Mouse (Mus musculus): ENCODE data around the gene Gpatch8.

The Gpatch8 gene

DNA sequence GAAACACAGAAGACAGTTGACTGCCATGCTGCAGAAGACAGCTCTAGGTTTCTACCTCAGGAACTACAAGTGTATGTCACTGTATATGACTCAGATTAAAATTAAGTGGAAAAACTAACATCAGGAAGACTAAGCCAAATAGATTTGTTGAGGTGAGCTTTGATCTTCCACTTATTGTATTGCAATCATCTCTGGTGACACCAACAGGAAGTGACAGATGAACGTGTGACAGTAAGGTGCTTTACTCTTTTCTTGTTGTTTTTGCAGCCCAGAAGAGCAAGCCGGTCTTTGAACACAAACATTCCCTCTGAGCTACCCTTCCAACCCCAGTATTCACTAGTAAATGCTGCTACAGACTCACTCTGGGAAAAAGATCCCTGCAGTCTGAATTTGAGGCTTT, 59.5 kb downstream of the Gpatch8 start:
- no peak for DNase-seq (ENCODE audit: low spot score in 2 of 2)

DNA sequence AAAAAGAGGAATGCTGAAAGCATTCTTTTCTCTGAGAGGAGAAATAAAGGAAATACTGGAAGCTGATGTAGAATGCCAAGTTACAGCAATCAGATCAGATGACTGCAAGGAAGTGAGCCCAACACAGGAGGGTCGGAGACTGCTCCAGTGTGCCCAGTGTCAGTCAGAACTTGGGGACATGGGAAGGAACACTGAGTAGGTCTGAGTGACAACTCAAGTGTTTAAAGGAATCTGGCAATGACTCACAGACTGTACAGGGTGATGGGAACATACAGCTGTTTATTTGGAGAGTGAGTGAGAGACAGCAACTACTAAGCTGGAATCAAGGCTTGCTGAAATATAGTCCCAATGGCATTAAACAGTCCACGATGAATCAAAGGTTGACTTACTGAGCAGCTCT, 60.0 kb downstream of the Gpatch8 start:
- no peak for DNase-seq (ENCODE audit: low spot score in 2 of 2)

DNA sequence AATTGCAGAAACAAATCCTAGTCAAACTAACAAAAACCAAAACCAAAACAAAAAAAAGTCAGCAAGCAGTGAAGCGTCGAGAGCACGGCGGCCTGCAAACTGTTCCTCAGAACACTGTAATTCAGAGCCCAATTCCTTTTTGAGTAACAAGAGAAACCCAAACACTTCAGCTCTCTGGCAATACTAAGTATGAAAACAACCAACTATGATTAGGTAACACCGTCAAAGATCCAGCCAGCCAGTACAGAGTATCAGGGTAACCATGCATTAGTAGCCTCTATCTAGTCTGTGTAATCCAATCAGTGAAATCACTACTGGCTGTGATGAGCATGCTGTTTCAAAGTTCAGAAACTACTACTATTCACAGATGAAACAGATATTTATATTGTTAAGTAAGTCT, 60.5 kb downstream of the Gpatch8 start:
- no peak for DNase-seq (ENCODE audit: low spot score in 2 of 2)

DNA sequence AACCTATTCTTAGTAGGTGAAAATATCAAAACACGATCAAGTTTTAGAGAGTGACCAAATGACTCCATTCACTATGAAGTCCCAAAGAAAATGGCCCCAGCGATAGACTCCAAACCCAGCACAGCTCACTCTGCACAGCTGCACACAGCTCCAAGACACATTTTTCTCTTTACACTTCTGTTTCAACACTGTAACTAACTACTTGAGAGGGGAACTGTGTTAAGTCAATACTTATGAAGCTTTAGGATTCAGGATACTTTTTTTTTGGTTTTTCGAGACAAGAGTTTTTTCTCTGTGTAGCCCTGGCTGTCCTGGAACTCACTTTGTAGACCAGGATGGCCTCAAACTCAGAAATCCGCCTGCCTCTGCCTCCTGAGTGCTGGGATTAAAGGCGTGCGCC, 61.1 kb downstream of the Gpatch8 start:
- DNase-seq (ENCODE audit: low spot score in 2 of 2): no peak

DNA sequence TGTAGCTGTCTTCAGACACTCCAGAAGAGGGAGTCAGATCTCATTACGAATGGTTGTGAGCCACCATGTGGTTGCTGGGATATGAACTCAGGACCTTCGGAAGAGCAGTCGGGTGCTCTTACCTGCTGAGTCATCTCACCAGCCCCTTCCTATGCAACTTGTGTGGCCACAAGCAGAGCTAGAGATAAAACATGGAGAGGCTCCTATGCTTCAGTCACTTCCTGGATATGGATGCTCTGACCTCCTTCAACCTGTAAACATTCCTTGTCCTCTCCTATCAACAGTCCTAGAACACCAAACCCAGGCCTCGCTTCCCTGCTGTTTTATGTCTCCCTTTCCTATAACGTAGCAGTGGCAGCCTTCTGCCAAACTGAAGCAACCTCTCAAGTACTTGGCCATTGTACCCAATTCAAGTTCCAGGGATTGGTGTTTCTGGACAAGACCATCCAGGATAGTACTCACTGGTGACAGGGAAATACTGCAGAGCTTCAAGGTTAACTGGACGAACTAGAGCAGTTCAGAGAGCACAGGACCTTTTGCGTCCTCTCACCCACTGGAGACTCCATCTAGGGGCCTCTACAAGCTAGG, 62.0 kb downstream of the Gpatch8 start:
- DNase-seq (ENCODE audit: low spot score in 2 of 2): no peak

DNA sequence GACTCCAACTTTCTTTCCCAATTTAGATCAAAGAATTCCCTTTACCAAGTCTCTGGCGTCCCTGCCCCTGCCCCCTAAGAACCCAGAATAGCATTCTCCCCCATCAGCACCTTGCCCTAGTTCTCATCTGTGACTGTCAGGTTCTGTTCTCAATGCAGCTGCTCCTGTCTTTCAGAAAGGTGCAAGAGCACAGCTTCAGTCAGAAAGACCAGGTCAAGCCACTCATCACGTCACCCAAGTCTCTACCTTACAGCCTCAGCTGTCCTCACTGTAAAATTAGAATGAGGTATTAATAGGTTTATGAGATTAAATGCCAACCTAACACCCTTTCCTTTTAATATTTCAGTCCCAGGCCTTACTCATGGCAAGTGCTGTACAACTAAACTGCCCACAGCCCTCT, 63.0 kb downstream of the Gpatch8 start:
- DNase-seq (ENCODE audit: low spot score in 2 of 2): no peak

DNA sequence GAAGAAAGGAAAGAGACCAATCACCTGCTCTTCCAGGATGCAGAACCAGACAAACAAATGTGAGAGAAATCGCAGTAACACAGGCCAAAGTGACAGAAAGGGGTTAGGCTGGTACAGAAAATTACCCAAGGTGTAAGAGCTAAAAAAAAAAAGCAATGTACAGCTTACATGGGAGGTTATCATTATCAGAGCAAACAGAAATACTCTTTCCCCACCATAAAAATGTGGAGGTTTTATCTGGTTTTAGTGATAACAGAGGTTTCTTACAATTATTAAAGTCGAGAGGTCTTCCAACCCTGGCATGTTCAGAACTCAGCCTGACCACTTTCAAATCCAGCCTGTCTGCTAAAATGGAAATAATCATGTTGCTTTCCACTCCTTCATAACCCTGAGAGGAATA, 68.3 kb downstream of the Gpatch8 start:
- DNase-seq (ENCODE audit: low spot score in 2 of 2): no peak

DNA sequence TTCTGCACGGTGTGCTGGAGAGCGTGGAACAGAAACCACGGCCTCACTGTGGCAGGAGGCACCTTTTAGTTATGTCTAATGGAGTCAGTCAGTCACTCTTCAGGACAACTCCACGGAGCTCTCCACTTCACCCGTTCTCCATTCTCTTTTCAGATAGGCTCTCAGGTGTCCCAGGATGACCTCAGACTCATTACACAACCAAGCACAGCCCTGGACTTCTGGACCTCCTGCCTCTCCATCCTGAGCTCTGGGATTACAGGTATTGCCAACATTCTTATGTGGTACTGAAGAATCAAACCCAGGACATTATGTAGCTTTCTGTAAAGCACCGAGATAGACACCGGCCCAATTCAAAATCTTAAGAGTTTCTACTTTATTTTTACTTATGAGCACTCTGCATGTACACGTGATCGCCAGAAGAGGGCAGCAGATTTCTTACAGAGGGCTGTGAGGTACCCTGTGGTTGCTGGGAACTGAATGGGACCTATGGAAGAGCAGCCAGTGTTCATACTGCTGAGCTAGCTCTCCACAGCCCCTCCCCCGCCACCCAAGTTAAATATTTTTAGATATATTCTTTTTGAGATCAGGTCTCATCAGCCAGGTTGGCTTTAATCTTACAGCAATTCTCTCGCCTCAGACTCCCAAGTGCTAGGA, 69.3 kb downstream of the Gpatch8 start:
- DNase-seq (ENCODE audit: low spot score in 2 of 2): peak in 1 of 2 experiments; percentile 14

DNA sequence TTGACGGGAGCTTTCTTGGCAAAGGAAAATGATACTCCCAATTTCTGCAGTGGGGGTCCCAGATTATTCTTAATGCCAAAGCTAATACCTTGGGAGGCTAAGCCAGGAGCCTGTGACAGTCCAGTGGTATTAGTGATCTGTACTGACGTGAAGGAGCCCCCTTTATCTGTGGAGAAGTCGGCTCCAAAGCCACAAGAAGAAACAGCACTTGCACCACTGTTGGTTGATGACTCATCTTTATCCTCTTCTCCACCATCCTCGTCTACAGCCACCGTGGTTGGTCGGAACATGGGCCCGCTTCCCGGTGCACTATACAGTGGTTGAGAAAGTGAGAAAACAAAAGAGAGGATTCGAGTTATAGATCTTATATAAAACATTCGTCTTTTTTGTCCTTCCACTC, 74.4 kb downstream of the Gpatch8 start:
- DNase-seq (ENCODE audit: low spot score in 2 of 2): no peak

DNA sequence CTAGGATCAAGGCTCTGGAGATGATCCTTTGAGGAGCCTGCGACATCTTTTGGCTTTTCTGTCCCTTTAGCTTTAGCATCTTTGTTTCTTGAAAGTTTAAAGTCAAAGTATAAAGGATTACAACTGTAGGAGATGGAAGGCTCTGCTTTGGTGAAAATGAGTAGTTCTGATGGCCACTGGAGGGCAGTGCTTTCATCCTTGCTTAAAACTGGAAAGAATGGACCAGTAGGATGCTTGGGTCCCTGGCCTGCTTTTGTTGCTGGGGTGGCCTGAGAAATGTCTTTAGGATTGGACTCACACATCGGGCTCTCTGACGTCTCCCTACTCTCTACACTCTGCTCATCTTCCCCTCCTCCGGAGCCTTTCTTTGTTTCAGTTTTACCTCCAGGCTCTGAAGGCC, 75.3 kb downstream of the Gpatch8 start:
- DNase-seq (ENCODE audit: low spot score in 2 of 2): no peak

DNA sequence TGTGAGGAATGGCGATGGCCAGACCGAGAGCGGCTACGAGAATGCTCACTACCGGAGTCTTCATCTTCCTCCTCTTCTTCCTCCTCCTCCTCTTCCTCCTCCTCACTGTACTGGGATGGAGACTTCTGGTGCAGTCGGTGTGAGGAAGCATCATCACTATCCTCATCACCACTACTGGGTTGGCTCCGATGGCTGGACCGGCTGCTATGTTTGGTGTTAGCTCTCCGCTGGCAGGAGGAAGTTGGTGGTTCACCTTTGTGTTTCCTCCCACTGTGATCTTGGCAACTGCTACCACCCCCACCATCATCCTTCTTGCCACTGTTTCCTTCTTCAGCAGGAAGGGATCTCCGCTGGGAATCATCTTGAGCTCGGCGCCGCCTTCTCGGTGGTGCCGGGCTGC, 76.1 kb downstream of the Gpatch8 start:
- no peak for DNase-seq (ENCODE audit: low spot score in 2 of 2)

DNA sequence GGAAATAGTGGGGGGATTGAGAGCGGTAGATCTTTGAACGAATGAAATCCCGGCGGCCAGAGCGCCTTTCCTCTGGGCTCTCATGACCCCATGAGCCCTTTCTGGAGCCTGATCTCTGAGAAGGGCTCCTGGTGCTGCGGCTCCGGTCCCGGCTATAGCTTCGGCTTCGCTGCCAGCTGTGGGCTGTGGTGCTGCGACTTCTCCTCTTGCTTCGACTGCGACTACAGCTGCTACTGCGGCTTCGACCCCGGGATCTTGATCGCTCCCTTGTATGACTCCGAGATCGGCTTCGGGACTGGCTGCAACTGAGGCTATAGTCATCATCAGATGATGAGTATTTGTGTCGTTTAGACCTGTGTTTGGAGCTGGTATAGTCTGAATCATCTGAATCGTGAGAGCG, 76.6 kb downstream of the Gpatch8 start:
- no peak for DNase-seq (ENCODE audit: low spot score in 2 of 2)

DNA sequence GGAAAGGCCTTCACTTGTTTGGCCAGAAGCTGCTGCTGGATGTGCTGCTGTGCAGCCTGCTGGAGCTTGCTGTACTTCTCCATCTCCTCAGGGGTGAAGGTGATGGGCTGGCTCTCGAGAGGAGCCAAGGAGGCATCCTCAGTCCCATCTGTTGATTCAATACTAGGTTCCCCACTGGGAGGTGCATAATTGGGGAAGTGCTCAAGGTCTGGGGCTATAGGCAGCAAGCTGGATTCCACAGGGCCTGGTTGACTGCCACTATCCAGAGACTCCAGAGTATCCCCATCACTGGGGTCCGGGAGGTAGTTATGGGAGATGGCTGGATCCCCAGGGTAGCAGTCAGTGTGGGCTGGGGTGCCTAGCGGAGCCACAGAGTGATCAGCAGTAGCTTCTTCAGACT, 77.5 kb downstream of the Gpatch8 start:
- no peak for DNase-seq (ENCODE audit: low spot score in 2 of 2)

DNA sequence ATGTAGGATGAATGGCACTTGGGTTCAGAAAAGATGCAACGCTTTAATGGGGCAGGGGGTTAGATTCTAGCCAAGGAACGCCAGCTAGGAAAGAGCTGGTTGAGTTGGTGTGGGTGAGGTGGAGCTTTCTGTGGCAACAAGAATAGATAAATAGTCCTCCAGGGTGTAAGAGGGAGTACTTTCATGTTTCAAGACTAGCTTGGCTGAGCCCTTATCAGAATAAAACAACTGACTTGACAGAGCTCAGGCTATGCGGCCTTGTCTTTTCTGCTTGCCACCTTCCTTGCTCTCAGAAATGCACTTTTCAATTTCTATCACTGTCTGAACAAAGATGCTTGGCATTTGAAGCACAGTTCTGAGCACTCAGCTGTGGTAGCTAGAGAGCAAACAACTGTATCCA, 81.2 kb downstream of the Gpatch8 start:
- no peak for DNase-seq (ENCODE audit: low spot score in 2 of 2)

DNA sequence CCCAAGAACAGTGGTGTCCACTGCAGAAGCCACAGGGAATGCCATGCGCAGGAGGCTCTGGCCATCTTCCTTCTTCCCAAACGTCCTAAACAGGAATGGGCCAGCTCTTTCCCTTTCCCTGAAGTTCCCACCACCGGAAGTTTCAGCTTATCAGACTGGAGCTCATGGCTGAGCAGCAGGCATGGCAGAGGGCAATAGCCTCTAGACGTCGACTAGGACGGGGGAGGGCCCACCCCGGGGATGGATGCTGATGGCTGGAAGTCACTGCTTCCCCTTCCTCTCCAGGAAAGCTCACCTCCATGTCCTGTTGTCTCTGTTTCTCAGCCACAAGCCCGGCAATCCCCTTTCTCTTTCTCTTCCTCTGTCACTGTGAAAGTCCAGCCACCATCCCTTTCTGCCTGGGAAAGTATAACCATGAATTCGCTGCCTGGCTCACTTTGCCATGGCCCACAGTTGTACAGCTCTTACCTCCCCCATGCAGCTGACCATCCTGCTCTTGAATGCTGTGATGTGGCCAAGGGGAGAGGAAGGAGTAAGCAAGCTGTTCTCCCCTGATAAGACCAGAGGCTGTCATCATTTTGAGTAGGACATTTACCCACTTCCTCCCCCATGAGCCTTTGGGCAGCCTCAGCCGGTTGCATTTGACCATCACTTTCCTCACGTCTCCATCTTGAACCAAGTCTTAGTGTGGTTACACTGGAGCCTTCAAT, 86.4 kb downstream of the Gpatch8 start, which contains the start of gene Itga2b:
Gene Itga2b (minus strand): TSS at position 475 of the 710 bp plus-strand sequence.
- DNase-seq (ENCODE audit: low spot score in 2 of 2): no peak

DNA sequence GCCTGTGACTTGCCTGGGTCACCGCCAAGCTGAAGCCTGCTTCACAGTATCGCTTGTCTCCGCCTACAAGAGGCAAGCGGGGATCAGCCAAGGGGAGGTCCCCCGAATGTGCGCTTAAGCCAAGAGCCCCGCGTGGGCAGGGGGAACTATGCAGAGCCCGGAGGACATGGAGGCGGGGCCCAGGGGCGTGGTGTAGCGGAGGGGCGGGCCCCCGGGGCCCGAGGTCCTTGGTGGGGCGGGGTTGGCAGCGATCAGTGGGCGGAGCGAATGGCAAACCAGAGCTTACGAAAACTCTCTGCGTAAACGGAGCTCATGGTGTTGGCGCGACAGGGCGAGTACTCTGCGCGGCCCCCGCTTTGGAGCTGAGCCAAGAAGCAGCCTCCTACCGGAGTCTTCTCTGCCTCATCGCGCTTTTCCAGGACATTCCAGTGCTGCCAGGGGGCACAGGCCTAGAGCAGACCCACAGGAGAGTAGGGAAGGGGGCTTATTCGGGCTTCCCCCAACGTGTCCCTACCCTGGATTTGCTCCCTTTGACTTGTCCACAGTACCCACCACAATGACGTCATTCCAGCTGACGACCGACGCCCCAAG, 89.1 kb downstream of the Gpatch8 start:
- peak; percentile 89 to 90 for DNase-seq (ENCODE audit: low spot score in 2 of 2)

DNA sequence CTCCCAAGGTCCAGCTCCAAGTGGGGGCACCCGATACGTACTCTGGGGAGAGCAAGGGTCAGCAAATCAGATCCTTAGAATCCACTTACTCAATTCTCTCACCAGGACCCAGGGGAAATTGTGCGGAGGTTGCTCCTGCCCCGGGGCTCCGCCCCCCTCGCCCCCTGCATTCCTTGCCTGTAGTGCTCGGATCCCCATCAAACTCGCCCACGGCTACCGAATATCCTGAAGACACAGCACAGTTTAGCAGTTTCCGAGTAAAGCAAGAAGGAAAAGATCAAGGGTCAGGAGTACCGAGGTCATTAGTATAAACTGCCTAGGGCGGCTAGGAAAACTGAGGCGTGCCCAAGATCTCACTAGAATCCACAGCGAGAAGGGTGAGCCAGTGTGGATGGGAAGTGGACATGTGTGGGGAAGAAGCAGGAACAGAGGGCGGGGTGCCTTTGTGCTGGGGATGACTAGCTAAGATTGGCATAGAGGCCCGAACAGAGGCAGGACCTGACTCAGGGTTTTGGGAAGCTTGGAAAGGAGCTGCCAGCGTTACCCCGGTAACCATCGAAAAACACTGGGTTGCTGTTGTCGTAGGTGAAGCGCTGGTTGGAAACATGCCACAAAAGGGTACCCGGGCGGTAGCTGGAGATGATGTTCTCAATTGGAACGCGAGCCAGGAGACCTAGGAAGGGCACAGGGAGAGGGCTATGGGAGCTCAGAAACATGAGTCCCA, 90.3 kb downstream of the Gpatch8 start:
- DNase-seq (ENCODE audit: low spot score in 2 of 2): no peak

DNA sequence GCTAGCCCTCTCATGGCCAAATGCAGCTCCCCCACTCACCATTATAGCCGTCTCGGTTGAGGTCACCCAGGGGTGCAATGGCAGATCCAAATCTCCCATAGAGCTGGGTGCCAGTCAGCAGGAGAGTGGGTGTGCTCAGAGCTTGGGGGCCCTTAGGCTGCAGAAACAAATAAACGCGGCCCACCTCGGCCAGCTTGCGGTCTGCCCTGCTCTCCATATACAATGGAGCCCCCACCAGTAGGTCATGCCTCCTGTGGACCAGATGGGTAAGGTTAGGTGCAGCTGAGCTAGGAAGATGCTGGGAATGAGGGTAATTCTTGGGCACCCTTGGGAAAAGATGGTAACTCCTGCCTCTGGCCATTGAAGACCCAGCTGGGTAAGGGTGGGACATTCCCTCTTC, 91.3 kb downstream of the Gpatch8 start:
- DNase-seq (ENCODE audit: low spot score in 2 of 2): no peak

DNA sequence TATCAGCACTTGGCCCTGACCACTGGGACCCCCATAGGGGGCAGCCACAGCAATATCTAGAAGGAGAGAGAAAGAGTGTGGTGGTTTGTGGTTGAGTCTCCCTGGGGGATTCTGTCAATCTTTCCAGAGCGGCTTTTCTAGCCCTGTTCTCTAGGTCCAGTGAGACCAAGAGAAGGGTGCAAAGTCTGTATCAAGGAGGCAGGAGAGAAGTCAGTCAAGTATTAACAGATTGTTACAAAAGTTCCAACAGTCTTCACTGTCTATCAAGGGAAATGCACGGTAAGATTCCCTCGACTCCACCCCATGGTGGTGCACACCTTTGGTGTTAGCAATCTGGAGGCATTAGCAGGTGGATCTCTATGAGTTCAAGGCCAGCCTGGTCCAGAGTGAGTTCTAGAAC, 94.4 kb downstream of the Gpatch8 start:
- no peak for DNase-seq (ENCODE audit: low spot score in 2 of 2)

DNA sequence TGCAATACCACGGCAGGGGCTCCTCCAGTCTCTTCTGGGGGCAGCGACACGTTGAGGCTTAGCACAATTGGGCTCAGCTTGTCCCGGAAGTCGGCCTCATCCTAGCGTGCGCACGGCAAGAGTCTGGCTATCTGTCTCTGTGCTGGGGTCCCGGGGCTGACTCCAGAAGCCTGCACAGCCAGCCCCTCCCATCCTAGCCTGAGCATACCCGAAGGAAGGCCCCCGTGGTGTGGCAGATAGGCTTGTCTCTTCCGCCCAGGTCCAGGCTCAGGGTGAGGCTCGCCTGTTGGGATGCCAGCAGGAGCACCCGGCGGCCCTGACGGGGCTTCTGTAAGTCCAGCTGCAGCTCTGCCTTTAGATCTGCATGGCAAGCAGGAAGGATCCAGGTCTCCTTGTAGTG, 95.7 kb downstream of the Gpatch8 start:
- DNase-seq (ENCODE audit: low spot score in 2 of 2): no peak

DNA sequence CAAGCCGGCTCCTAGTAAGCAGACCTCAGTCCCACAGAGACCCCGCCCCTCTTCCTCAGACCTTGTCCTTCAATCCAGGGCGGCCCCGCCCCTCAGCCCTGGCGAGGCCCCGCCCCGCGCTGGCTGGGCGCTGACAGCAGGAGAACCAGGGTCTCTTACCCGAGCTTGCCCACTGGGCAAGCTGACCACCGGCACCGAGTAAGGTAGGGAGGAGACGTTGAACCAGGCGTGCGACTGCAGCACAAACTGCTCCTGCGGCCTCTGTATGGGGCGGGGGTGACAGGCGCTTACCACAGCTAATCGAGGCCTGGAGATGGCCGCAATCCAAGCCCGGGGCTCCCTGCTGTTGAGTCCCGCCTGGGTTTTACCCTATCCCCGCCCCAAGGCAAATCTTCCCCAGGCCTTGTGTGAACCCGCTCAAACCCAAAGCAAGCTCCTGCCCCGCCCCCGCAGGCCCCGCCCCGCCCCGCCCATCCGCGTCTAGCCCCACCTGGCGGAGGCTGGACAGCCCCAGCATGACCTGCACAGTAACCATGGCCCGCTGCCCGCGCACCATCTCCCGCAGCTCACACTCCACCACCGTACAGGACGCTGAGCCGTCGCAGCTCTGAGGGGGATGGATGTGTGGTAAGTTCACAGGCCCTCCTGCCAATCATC, 100.3 kb downstream of the Gpatch8 start:
- DNase-seq (ENCODE audit: low spot score in 2 of 2): no peak

DNA sequence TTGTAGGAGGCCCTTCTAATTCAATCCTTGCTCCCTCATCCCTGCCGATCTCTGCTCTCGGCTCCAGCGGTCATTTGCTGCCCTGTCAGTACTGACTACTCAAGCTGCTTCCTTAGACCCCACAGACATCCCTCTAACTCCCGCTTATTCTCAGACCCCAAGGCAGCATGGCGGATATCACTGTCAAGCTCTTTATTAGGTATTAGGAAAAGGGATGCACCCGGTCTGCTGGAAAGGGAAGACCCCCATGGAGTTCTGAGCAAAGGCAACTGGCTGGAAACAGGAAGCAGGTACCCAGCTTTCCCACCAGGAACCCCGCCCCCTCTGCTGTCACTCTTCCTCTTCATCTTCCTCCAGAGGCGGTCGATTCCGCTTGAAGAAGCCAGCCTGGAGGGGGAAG, 103.1 kb downstream of the Gpatch8 start:
- no peak for DNase-seq (ENCODE audit: low spot score in 2 of 2)
